ENCODE assay signal across 8 mouse cellular contexts in genomic region chr16:91522479-91523309, GRCm38 (mm10). TPM values are rescaled to one million over a fixed set of nuclear protein-coding genes. Genes with fewer than 3 reads are reported as not detected.
DNase-seq lines count a peak whose midpoint lies in the region; ATAC-seq lines count a peak whose summit lies in the region.

No protein-coding gene starts in this region.

- ATAC-seq in hindbrain, embryonic 11.5 days (ENCODE audit: low FRiP score): no peak

- H3K36me3 ChIP-seq in macrophage (ENCODE audit: inconsistent target): no peaks in the 10 kb centered on the region
- no peaks in the 10 kb centered on the region for H3K36me3 ChIP-seq in hindbrain, embryonic 11.5 days (ENCODE audit: control insufficient read depth, insufficient read depth, low read length)

- H3K4me1 ChIP-seq in hindbrain, embryonic 11.5 days (replicated peaks; ENCODE audit: control insufficient read depth, insufficient read depth, low read length): no peaks in the 10 kb centered on the region

- H3K4me3 ChIP-seq in macrophage (ENCODE audit: inconsistent target): no peak overlapping the region
- H3K4me3 ChIP-seq in hindbrain, embryonic 11.5 days (ENCODE audit: low read depth, low read length): no peak overlapping the region

- intact Hi-C loops in gastrocnemius, postnatal 14 days (cut with DNase I; ENCODE audit: low total_unique reads): no loop called here

- DNase-seq in gastrocnemius, adult 18-20 months (ENCODE audit: low spot score): peak; percentile 34
- DNase-seq in gastrocnemius, postnatal 14 days: no peak
- DNase-seq in CD4-positive helper T cell, adult 2 months (ENCODE audit: low read depth, low spot score): peak; percentile 50
- peak; percentile 9 for DNase-seq in gonadal fat pad, adult 2 months (ENCODE audit: low read depth)
- DNase-seq in hindbrain, embryonic 11.5 days (ENCODE audit: low spot score): no peak
- DNase-seq in frontal cortex, postnatal 25 days (ENCODE audit: low spot score in 2 of 2): no peak
- DNase-seq in right cerebral cortex, postnatal 36 days (ENCODE audit: low spot score in 2 of 2): no peak

- H3K4me2 ChIP-seq in hindbrain, embryonic 11.5 days (replicated peaks; ENCODE audit: low read depth, low read length): no peak overlapping the region

- no peaks in the 10 kb centered on the region for H3K79me2 ChIP-seq in macrophage (ENCODE audit: inconsistent target)

- H3K9ac ChIP-seq in hindbrain, embryonic 11.5 days (ENCODE audit: low read depth, low read length): no peak overlapping the region

- H3K27me3 ChIP-seq in hindbrain, embryonic 11.5 days (ENCODE audit: control insufficient read depth, insufficient read depth, low read length): no peaks in the 10 kb centered on the region

- no peaks in the 10 kb centered on the region for H3K9me3 ChIP-seq in hindbrain, embryonic 11.5 days (ENCODE audit: control insufficient read depth, low read length)

- H3K27ac ChIP-seq in macrophage: peak overlapping the region; percentile 99
- H3K27ac ChIP-seq in hindbrain, embryonic 11.5 days (ENCODE audit: low read depth, low read length): no peak overlapping the region

- under 1% methylated on average over 18 of the region's 18 CpGs for whole genome bisulfite sequencing in macrophage (ENCODE audit: missing documents)
- WGBS in hindbrain, embryonic 11.5 days: 75% methylated on average over 18 of the region's 18 CpGs

RNA-seq across cellular contexts. Expression of gene Ifngr2, which starts 24.2 kb away (rescaled TPM):
- 10 to 100 TPM; 52.7 to 61.5 TPM for total RNA-seq in gastrocnemius, adult 18-20 months (2021)
- 10 to 100 TPM; 51.4 to 54.4 TPM for total RNA-seq in gastrocnemius, postnatal 14 days (2021)
- polyA plus RNA-seq in gonadal fat pad, adult 2 months (2012; rRNA removed): 39.0 and 46.2 TPM in 2 replicates
- 10 to 100 TPM; 29.9 to 65.9 (median 45.2) TPM for total RNA-seq in macrophage (2018; cell fraction: chromatin; rRNA removed)
- 100 to 1,000 TPM in 21 of 26 experiments, 10 to 100 TPM in 5; 91.2 to 131 (median 118) TPM for total RNA-seq in macrophage (2018; cell fraction: cytosol; rRNA removed)
- 100 to 1,000 TPM in 3 of 26 experiments, 10 to 100 TPM in 23; 53.5 to 110 (median 76.6) TPM for total RNA-seq in macrophage (2018; cell fraction: nucleus; rRNA removed)
- 53.8 to 84.8 TPM (median 83.9 TPM) in 3 replicates for polyA plus RNA-seq in macrophage (2018)
- 35.1 and 36.8 TPM in 2 replicates for polyA plus RNA-seq in hindbrain, embryonic 11.5 days (2014; fragmentation: Nextera tagmentation; extraction: Ambion mirVana)

RNA-seq across cellular contexts. Expression of gene Ifnar1, which starts 37.7 kb away (rescaled TPM):
- total RNA-seq in gastrocnemius, adult 18-20 months (2021): 10 to 100 TPM in 1 of 2 experiments, 1 to 10 TPM in 1; 9.8 to 12.2 TPM
- total RNA-seq in gastrocnemius, postnatal 14 days (2021): 10 to 100 TPM; 26.1 to 28.7 TPM
- polyA plus RNA-seq in gonadal fat pad, adult 2 months (2012; rRNA removed): 25.7 and 26.7 TPM in 2 replicates
- total RNA-seq in macrophage (2018; cell fraction: chromatin; rRNA removed): 100 to 1,000 TPM; 157 to 461 (median 270) TPM
- 100 to 1,000 TPM in 4 of 26 experiments, 10 to 100 TPM in 22; 61.9 to 145 (median 84.6) TPM for total RNA-seq in macrophage (2018; cell fraction: cytosol; rRNA removed)
- 100 to 1,000 TPM; 208 to 496 (median 273) TPM for total RNA-seq in macrophage (2018; cell fraction: nucleus; rRNA removed)
- polyA plus RNA-seq in macrophage (2018): 64.7 to 104 TPM (median 89.0 TPM) in 3 replicates
- 51.6 and 52.9 TPM in 2 replicates for polyA plus RNA-seq in hindbrain, embryonic 11.5 days (2014; fragmentation: Nextera tagmentation; extraction: Ambion mirVana)

Comparison
In these comparisons a context has a peak if more than half of its experiments do, and no peak if none do; other contexts are left out.
1. DNase-seq: peak in gastrocnemius, adult 18-20 months (single experiment), CD4-positive helper T cell, adult 2 months (single experiment) and gonadal fat pad, adult 2 months (single experiment); none in gastrocnemius, postnatal 14 days (single experiment), hindbrain, embryonic 11.5 days (single experiment), frontal cortex, postnatal 25 days (0 of 2) and right cerebral cortex, postnatal 36 days (0 of 2).